Mouse (Mus musculus) G1E (cell line): ENCODE measurements around the gene Ggact. TPM values are rescaled to one million over a fixed set of nuclear protein-coding genes. Genes with fewer than 3 reads are reported as not detected.

Experiments used
- ATAC-seq: 2 replicates; pipeline ENCODE4 v1.8.0; 2016; ENCODE audit warnings: mild to moderate bottlenecking; ENCODE audit not compliant: insufficient number of reproducible peaks, poor library complexity, low FRiP score, severe bottlenecking; ENCODE audit errors: extremely low read depth
- DNase-seq: peaks from one replicate; pipeline ENCODE4 v3.0.0; 2012; ENCODE audit warnings: low spot score
- H3K27me3 ChIP-seq: 2 replicates; pipeline ENCODE4 v1.6.1; 2012; ENCODE audit warnings: mild to moderate bottlenecking, low read length, inconsistent platforms; ENCODE audit not compliant: insufficient read depth
- H3K36me3 ChIP-seq: replicated peaks from 2 replicates; pipeline ENCODE3; 2012; ENCODE audit warnings: mild to moderate bottlenecking, inconsistent platforms
- H3K4me1 ChIP-seq: 2 replicates; pipeline ENCODE4 v1.6.1; 2012; ENCODE audit warnings: low read depth, low read length, inconsistent platforms, mixed read lengths; ENCODE audit not compliant: insufficient read depth
- H3K4me3 ChIP-seq: 2 replicates; pipeline ENCODE4 v1.5.1; 2012; ENCODE audit warnings: low read depth, mild to moderate bottlenecking, inconsistent platforms, low read length, moderate library complexity, mixed read lengths
- H3K9me3 ChIP-seq: replicated peaks from 2 replicates; pipeline ENCODE4 v1.6.1; 2012; ENCODE audit warnings: inconsistent platforms
- CTCF ChIP-seq: IDR thresholded peaks from 2 replicates; pipeline ENCODE4 v1.5.1; 2012; ENCODE audit warnings: low read depth, low read length, inconsistent platforms, mixed read lengths
- GATA1 ChIP-seq: IDR thresholded peaks from 2 replicates; pipeline ENCODE4 v1.6.1; 2012; ENCODE audit warnings: borderline replicate concordance, low read length, inconsistent platforms, mixed read lengths
- GATA2 ChIP-seq: IDR thresholded peaks from 2 replicates; pipeline ENCODE4 v1.6.1; 2012; ENCODE audit warnings: low read depth, low read length, inconsistent platforms, borderline replicate concordance
- POLR2AphosphoS5 ChIP-seq: IDR thresholded peaks from 2 replicates; pipeline ENCODE4 v1.6.1; 2012; ENCODE audit warnings: low read depth, low read length, inconsistent platforms; ENCODE audit not compliant: insufficient replicate concordance
- TAL1 ChIP-seq: conservative IDR thresholded peaks from 2 replicates; pipeline ENCODE4 v1.6.1; 2012; ENCODE audit warnings: low read depth, low read length, inconsistent platforms, mixed read lengths
- polyA plus RNA-seq: library from polyadenylated mRNA; stranded (reverse); fragments of >175 nt; gene quantifications from 2 replicates; pipeline ENCODE4 v1.2.3, GENCODE M21; 2012
- total RNA-seq, 2 experiments: library from RNA; stranded (forward) in 1 of 2; stranded (reverse) in 1 of 2; fragments of 200-1000 nt in 1 of 2; fragments of >200 nt in 1 of 2; fragmentation: Nextera tagmentation in 1 of 2; gene quantifications; 2 replicates each; pipeline ENCODE4 v1.2.3; 2014 to 2017

The Ggact gene
- total and polyA plus RNA-seq, 3 experiments = 26.5 to 80.0 (median 74.6) TPM

DNA sequence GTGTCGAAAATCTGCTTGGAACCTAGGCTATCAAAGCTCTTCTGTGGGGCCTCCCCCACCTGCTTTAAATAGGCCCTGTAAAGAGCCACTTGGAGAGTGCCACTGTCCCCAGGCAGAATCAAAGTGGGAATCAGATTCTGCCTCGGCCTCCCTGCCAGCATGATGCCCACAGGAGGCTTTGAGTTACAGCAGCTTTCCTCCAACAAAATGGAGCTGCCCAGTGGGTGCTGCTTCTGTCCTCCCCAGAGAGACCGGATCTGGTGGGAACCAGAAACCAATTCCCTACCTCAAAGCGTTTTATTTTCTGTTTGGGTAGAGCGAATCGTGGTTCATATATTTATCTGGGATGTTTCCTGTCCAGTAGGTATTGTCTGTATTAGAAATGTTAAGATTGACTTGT lies 37.9 kb downstream of the Ggact start:
- no peak for TF ChIP-seq GATA2
- Histone ChIP-seq H3K4me3 (no peak overlapping the region), H3K4me1 (no peaks in the 10 kb centered on the region), H3K36me3 (peaks cover 17% of the 10 kb centered on the region), H3K9me3 (no peaks in the 10 kb centered on the region), H3K27me3 (no peaks in the 10 kb centered on the region)
- ATAC-seq (no peak), DNase-seq (no peak)

DNA sequence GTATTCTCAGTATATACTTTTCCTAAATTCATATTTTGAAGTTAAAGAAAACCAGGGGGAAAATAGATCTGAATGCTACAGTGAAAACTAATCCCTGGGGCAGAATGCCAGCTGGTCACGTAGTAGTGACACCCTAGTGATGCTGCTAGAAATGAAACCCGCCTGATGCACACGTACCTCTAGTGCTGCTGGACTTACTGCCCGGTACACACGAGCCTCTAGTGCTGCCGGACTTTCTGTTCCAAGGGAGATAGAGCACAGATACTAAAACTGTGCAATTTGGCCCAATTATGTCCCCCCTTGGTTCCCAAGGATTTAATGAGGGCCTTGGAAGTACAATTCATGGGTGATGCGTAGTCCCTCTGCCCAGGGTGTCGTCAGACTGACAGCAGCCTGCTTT lies 38.5 kb downstream of the Ggact start:
- Histone ChIP-seq H3K4me3 (no peak overlapping the region), H3K36me3 (peaks cover 11% of the 10 kb centered on the region), H3K9me3 (no peaks in the 10 kb centered on the region), H3K27me3 (no peaks in the 10 kb centered on the region), H3K4me1 (no peaks in the 10 kb centered on the region)
- no peak for DNase-seq
- no peak for TF ChIP-seq GATA1
- TF ChIP-seq CTCF = no peak
- no peak for TF ChIP-seq POLR2AphosphoS5
- no peak for TF ChIP-seq GATA2
- no peak for TF ChIP-seq TAL1
- no peak for ATAC-seq

DNA sequence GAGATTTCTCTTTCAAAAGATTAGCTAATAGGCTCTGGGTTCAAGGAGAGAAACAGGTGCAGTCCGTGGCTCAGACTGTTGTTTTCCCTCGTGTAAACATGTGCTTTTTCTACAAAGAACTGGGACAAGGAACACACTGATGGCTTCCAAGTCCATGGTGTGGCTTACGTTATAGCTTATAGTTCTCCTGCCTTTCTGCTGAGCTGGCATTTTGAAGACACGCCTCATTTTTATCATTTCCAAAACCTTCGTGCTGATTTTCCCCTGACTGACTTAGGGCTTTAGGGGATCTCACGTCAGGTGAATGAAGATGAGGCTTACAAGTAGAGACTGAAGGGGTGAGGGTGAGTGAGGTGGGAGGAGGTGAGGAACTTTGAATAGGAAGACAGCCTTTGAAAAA lies 40.9 kb downstream of the Ggact start:
- H3K4me1 ChIP-seq = no peaks in the 10 kb centered on the region
- ATAC-seq = no peak
- no peaks in the 10 kb centered on the region for H3K27me3 ChIP-seq
- no peak overlapping the region for H3K4me3 ChIP-seq
- no peaks in the 10 kb centered on the region for H3K9me3 ChIP-seq
- peaks cover 3% of the 10 kb centered on the region for H3K36me3 ChIP-seq
- TF ChIP-seq POLR2AphosphoS5 (no peak), TAL1 (no peak), GATA1 (no peak), GATA2 (no peak), CTCF (no peak)
- DNase-seq = no peak

DNA sequence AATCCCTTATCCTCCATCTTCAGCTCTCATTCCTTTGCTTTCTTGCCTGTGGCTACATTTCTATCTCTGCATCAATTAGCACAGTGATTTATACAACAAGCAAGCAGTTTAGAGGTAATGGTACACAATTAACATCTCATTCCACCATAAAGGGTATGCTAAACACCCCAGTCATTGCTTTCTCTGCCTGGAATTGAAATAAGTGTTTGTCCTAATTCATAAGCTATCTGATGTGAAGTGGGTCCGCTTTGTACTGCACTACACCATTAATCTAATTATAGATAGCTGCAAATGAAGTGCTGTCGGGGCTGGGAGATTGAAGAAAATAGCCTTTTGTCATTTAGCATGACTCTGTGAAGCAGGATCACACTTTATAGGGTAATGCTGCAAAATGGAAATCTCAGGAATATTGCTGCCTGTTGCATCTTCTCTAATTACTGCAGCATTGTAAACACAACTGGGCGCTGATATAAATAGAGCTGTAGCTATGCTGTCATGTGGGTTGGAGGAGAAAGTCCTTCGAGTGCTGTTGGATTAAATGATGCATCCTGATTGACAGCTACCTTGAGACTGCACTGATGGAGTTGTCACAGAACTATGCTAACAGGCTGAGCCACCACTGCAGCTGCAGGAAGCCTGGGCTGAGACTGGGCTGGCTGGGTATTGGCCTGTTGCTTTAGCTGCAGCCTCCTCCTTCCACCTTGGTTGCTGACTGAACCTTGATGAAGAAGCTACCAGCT lies 41.5 kb downstream of the Ggact start:
- no peaks in the 10 kb centered on the region for H3K9me3 ChIP-seq
- H3K27me3 ChIP-seq = no peaks in the 10 kb centered on the region
- ATAC-seq = no peak
- peaks cover 3% of the 10 kb centered on the region for H3K36me3 ChIP-seq
- no peak for DNase-seq
- no peak overlapping the region for H3K4me3 ChIP-seq
- TF ChIP-seq GATA2 (no peak), CTCF (no peak), GATA1 (no peak), TAL1 (no peak), POLR2AphosphoS5 (no peak)
- no peaks in the 10 kb centered on the region for H3K4me1 ChIP-seq

DNA sequence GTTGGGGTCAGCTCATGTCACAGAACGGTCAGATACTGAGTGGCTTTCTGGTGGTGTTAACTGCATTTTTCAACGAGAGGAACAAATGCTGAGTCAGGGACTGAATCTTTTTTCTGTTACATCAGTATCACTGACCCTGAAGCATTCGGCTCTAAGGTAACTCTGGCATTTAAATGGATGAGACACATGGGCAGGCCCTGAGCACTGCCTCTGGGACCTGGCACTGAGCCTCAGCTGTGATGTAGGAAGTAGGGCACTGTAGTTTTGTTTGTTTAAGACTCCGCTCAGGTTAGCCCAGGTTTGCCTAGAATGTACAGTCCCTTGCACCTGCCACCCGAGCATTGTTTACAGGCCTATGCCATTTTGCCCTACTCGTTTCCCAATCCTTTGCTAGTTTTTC lies 43.7 kb downstream of the Ggact start:
- Histone ChIP-seq H3K36me3 (no peaks in the 10 kb centered on the region), H3K27me3 (no peaks in the 10 kb centered on the region), H3K4me1 (no peaks in the 10 kb centered on the region), H3K9me3 (no peaks in the 10 kb centered on the region), H3K4me3 (no peak overlapping the region)
- no peak for TF ChIP-seq POLR2AphosphoS5
- TF ChIP-seq GATA2 = no peak
- TF ChIP-seq CTCF = no peak
- TF ChIP-seq GATA1 = no peak
- TF ChIP-seq TAL1 = no peak
- DNase-seq (no peak), ATAC-seq (no peak)

DNA sequence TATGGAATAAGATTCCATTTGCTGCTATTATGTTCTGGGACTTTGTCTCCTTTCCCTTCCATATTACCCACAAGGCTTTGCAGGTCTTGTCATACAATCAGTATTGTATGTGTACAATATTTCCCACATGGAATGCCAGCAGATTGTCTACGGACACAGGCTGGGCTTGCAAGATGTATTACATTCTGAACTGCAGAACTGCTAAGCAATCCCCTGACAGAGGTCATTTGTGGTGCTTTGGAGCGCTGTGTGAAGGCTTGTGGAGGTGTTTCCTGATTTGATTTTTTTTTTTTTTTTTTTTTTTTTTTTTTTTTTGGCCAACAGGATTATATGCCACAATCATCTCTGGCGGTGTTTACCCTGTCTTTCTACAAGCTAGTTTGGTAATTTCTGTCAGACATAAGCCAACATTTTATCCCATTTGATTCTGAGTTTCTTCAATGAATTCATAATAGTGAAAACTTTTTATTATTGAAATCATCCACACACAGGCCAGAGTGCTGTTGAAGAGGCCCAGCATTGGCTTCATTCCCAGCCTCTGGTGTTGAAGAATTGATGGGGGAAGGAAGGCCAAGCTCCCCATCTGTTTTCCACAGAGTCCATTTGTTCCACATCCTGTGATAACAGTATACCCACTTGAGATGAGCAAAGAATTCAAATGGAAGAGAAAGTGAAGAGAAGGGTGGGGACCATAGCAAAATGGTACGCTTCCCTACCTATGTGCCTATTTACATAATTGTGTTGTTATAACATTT lies 45.8 kb downstream of the Ggact start:
- DNase-seq = no peak
- Histone ChIP-seq H3K4me3 (no peak overlapping the region), H3K9me3 (no peaks in the 10 kb centered on the region), H3K27me3 (no peaks in the 10 kb centered on the region), H3K4me1 (no peaks in the 10 kb centered on the region), H3K36me3 (no peaks in the 10 kb centered on the region)
- TF ChIP-seq GATA1 (no peak), POLR2AphosphoS5 (no peak), TAL1 (no peak), CTCF (no peak), GATA2 (no peak)
- no peak for ATAC-seq
